Mouse (Mus musculus): ENCODE measurements around the gene Tnik.

DNA sequence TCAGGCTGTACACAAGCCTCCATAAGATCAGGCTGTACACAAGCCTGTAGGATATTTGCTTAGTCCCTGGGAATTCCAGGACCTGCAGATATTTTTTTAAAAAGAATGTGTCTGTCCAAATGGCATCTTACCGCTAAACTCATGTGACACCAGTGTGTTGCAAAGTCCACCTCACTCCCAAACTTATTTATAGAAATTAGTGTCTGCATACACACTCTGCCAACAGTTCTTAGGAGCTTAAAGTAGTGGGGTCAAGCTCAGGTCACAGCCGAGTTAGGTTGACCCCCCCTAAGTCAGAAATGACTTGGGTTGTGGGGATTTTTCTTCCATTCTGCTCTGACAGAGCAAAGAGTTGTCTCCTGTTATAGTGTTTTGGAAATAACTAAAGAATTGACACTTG lies 168.4 kb downstream of the Tnik start:
- TF ChIP-seq MAX (IDR thresholded peaks at IDR 0.05) (no peak), CTCF (IDR thresholded peaks at IDR 0.05; ENCODE audit: control insufficient read depth, insufficient read depth, insufficient read length) (no peak), USF1 (IDR thresholded peaks at IDR 0.05; ENCODE audit: low read depth) (no peak)

Measured in C2C12 (cell line).